Mouse (Mus musculus): ENCODE data around the gene Slit2. TPM values are rescaled to one million over a fixed set of nuclear protein-coding genes. Genes with fewer than 3 reads are reported as not detected.
"Not testable (repeated sequence)": the region's sequence is repeated elsewhere in the genome, so short reads cannot be mapped to it uniquely, and the experiment has no call there.

Gene Slit2
- polyA plus RNA-seq, 1 experiment: 26.2 TPM

DNA sequence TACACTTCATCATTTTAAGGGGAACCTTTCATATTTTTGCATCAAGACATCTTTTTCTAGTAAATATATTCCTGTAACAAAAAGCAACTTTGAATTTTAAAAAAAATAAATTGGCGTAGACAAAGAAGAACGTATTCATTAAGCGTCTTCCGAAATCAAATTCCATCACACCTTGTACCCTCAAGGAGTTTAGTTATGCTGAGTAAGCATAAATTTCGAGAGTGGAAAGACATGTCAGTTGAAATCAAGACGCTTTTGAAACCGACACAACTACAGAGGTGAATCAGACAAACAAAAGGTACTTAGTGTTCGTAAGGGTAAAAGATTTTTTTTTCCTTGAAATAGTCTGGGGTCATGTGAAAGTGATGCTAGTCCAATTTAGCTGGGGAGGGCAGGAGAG is 201.4 kb downstream of the Slit2 start:
- no peaks in the 10 kb centered on the region for H3K4me1 ChIP-seq (ENCODE audit: control insufficient read depth, insufficient read depth, low read length)
- 79% methylated on average over 8 of the region's 8 CpGs for WGBS
- H3K4me3 ChIP-seq (replicated peaks; ENCODE audit: extremely low read depth, low read depth, low read length): no peak overlapping the region
- DNase-seq: no peak
- TF ChIP-seq POLR2A (IDR thresholded peaks at IDR 0.05; ENCODE audit: borderline replicate concordance, extremely low read depth, low read depth, low read length) (no peak), CTCF (IDR thresholded peaks at IDR 0.05; ENCODE audit: insufficient read depth, low read length) (no peak)

DNA sequence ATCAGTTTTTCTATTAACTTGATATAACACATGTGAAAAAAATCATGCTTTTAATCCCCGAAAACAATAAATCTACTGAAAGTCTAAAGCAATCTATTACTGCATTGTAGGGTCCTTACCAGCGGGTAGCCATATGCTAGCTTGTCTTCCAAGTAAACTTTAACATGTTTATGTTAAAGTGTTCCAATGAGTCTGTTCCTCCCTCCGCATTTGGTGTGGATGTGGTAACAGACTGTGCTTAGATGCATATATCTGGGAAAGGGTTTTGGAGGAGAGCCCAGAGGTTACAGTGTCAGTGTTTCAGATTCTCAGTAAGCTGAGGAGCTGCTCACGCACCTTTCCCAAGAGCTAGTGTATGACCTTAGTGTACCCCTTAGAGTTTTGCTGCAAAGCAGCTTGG is 204.9 kb downstream of the Slit2 start:
- Histone ChIP-seq H3K4me1 (ENCODE audit: control insufficient read depth, insufficient read depth, low read length) (no peaks in the 10 kb centered on the region), H3K4me3 (replicated peaks; ENCODE audit: extremely low read depth, low read depth, low read length) (no peak overlapping the region)
- WGBS: 79% methylated on average over 4 of the region's 4 CpGs
- TF ChIP-seq CTCF (IDR thresholded peaks at IDR 0.05; ENCODE audit: insufficient read depth, low read length) (no peak), POLR2A (IDR thresholded peaks at IDR 0.05; ENCODE audit: borderline replicate concordance, extremely low read depth, low read depth, low read length) (no peak)
- no peak for DNase-seq

DNA sequence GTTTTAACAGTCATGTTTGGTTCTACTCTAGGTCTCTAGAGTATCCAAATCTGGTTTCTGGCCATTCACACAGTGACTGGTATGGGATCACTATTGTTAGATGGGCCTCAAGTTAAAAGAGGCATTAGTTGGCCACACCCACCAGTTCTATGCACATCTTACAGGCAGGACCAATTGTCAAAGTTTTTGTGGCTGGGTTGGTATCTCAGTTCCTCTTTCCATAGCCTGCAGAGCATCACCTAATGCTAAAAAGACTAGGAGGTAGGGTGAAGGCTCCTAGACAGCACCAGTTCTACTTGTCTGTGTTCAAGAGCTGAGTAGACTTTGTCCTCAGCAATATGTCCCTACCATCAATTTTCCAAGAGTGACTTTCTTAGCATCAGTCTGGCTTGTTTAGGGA is 216.4 kb downstream of the Slit2 start:
- no peak overlapping the region for H3K4me3 ChIP-seq (replicated peaks; ENCODE audit: extremely low read depth, low read depth, low read length)
- no peak for DNase-seq
- TF ChIP-seq POLR2A (IDR thresholded peaks at IDR 0.05; ENCODE audit: borderline replicate concordance, extremely low read depth, low read depth, low read length) (no peak), CTCF (IDR thresholded peaks at IDR 0.05; ENCODE audit: insufficient read depth, low read length) (no peak)
- H3K4me1 ChIP-seq (ENCODE audit: control insufficient read depth, insufficient read depth, low read length): no peaks in the 10 kb centered on the region

DNA sequence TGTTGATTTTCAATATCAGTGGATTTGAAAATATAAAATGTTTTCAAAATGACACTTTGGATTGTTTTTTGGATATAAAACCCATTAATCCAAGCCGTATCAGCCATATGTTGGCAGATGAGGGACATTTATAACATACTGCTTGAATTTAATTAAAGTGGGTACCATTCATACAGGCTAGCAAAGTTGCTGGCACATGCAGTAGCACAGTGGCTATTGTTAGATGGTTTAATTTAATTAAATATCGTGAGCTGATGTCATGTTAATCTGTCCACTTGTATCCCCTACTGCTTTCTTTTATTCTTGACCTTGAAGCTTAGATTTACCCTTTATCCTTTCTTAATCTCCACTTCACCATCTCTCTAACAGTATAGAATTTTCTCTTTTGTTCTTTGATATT is 232.3 kb downstream of the Slit2 start:
- Histone ChIP-seq H3K4me1 (ENCODE audit: control insufficient read depth, insufficient read depth, low read length) (no peaks in the 10 kb centered on the region), H3K4me3 (replicated peaks; ENCODE audit: extremely low read depth, low read depth, low read length) (no peak overlapping the region)
- TF ChIP-seq CTCF (IDR thresholded peaks at IDR 0.05; ENCODE audit: insufficient read depth, low read length): no peak
- TF ChIP-seq POLR2A (IDR thresholded peaks at IDR 0.05; ENCODE audit: borderline replicate concordance, extremely low read depth, low read depth, low read length): no peak
- WGBS: 89% methylated on average over 2 of the region's 2 CpGs
- no peak for DNase-seq

DNA sequence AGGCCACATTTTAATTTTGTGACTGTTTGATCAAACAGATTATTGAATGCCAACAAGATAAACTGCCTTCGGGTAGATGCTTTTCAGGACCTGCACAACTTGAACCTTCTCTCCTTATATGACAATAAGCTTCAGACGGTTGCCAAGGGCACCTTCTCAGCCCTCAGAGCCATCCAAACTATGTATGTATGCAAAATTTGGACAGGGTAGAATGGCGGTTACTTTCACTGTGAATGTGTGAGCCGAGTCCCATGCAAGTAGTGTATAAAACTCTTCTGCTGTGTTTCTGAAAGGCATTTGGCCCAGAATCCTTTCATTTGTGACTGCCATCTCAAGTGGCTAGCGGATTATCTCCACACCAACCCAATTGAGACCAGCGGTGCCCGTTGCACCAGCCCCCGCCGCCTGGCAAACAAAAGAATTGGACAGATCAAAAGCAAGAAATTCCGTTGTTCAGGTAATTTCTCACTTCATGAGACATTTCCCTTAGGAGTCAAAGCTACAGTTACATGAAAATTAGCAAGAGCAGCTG is 236.8 kb downstream of the Slit2 start:
- H3K4me1 ChIP-seq (ENCODE audit: control insufficient read depth, insufficient read depth, low read length): no peaks in the 10 kb centered on the region
- no peak overlapping the region for H3K4me3 ChIP-seq (replicated peaks; ENCODE audit: extremely low read depth, low read depth, low read length)
- WGBS: 86% methylated on average over 10 of the region's 10 CpGs
- TF ChIP-seq CTCF (IDR thresholded peaks at IDR 0.05; ENCODE audit: insufficient read depth, low read length) (no peak), POLR2A (IDR thresholded peaks at IDR 0.05; ENCODE audit: borderline replicate concordance, extremely low read depth, low read depth, low read length) (no peak)
- DNase-seq: no peak

DNA sequence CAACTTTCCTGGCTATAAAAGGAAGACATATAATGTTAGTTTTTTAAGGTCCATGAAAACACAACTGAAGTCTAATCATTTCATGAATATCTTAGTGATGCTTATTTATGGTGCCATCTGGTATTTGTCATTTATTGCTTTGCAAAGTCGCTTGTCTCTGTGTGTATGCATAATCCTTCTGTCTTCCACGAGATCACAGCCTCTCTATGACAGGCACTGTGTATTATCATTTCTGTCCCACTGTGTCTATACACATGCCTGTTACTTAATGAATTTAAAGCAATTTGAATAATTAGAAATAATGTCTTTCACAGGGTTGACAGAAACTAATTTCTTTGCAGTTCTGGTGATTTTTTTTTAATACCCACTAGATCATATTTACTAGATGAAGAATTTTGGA is 242.6 kb downstream of the Slit2 start:
- TF ChIP-seq CTCF (IDR thresholded peaks at IDR 0.05; ENCODE audit: insufficient read depth, low read length): no peak
- TF ChIP-seq POLR2A (IDR thresholded peaks at IDR 0.05; ENCODE audit: borderline replicate concordance, extremely low read depth, low read depth, low read length): no peak
- 64% methylated on average over 2 of the region's 2 CpGs for WGBS
- no peak for DNase-seq
- H3K4me1 ChIP-seq (ENCODE audit: control insufficient read depth, insufficient read depth, low read length): no peaks in the 10 kb centered on the region
- H3K4me3 ChIP-seq (replicated peaks; ENCODE audit: extremely low read depth, low read depth, low read length): no peak overlapping the region

DNA sequence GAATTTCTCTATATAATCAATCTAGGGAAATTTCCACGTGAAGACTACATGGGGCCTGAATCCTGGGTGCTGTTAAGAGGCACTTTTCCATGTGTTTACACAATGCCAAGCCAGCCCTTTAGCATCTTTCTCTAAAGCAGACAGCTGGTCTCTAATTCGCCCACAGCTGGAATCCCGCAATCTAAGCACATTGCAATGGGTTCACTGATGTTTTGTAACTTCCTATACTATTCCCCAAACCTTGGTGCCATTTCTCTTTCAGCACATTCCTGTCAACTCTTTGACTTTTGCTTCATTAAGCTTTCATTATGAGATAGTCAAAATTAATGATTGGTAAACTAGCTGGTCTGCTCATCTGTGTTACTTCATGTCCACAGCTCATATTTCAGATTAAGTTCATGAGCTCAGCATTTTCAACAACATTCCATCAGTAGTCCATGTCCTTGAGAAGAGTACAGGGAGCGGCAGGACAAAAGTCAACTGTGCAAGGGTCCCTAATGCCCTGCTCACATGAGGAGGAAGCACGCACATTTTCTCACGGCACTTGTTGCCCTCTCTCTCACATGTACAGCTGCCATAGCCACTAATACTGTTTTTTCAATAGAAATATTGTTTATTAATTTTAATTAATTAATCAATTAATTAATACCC is 247.6 kb downstream of the Slit2 start:
- no peak for TF ChIP-seq CTCF (IDR thresholded peaks at IDR 0.05; ENCODE audit: insufficient read depth, low read length)
- no peak for TF ChIP-seq POLR2A (IDR thresholded peaks at IDR 0.05; ENCODE audit: borderline replicate concordance, extremely low read depth, low read depth, low read length)
- no peaks in the 10 kb centered on the region for H3K4me1 ChIP-seq (ENCODE audit: control insufficient read depth, insufficient read depth, low read length)
- no peak for DNase-seq
- 69% methylated on average over 6 of the region's 6 CpGs for WGBS
- no peak overlapping the region for H3K4me3 ChIP-seq (replicated peaks; ENCODE audit: extremely low read depth, low read depth, low read length)

DNA sequence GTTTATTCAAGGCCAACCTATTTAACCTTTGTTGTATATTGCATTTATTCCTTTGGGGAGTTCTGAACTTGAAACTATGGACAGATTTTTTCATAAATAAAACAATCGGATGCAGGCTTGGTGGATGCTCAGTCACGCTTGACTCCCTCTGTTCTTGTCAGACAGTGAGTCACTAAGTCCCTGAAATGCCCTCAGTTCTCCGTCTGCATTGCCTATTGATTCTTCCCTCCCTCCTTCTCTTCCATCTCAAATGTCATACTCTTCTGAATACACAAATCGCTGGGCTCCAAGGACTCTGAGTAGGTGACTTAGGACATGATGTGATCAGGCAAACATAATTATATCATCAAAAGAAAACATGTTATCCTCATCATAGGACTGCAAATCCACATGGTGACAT is 251.8 kb downstream of the Slit2 start:
- no peaks in the 10 kb centered on the region for H3K4me1 ChIP-seq (ENCODE audit: control insufficient read depth, insufficient read depth, low read length)
- no peak overlapping the region for H3K4me3 ChIP-seq (replicated peaks; ENCODE audit: extremely low read depth, low read depth, low read length)
- no peak for DNase-seq
- TF ChIP-seq POLR2A (IDR thresholded peaks at IDR 0.05; ENCODE audit: borderline replicate concordance, extremely low read depth, low read depth, low read length): no peak
- TF ChIP-seq CTCF (IDR thresholded peaks at IDR 0.05; ENCODE audit: insufficient read depth, low read length): no peak
- WGBS: 57% methylated on average over 4 of the region's 4 CpGs

DNA sequence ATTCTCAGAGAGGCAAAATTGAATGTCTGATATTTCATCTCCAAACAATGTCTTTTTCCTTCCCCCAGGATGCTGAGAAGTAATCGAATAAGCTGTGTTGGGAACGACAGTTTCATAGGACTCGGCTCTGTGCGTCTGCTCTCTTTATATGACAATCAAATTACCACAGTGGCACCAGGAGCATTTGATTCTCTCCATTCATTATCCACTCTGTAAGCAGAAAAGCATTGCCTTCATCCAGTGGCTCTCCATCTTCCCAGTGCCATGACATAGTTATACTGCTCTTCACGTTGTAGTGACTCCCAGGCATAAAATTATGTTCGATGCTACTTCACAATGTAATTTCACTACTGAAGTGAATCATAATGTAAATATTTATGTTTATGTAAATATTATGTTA is 252.3 kb downstream of the Slit2 start:
- DNase-seq: no peak
- H3K4me3 ChIP-seq (replicated peaks; ENCODE audit: extremely low read depth, low read depth, low read length): no peak overlapping the region
- TF ChIP-seq CTCF (IDR thresholded peaks at IDR 0.05; ENCODE audit: insufficient read depth, low read length): no peak
- no peak for TF ChIP-seq POLR2A (IDR thresholded peaks at IDR 0.05; ENCODE audit: borderline replicate concordance, extremely low read depth, low read depth, low read length)
- no peaks in the 10 kb centered on the region for H3K4me1 ChIP-seq (ENCODE audit: control insufficient read depth, insufficient read depth, low read length)
- WGBS: 79% methylated on average over 6 of the region's 6 CpGs

DNA sequence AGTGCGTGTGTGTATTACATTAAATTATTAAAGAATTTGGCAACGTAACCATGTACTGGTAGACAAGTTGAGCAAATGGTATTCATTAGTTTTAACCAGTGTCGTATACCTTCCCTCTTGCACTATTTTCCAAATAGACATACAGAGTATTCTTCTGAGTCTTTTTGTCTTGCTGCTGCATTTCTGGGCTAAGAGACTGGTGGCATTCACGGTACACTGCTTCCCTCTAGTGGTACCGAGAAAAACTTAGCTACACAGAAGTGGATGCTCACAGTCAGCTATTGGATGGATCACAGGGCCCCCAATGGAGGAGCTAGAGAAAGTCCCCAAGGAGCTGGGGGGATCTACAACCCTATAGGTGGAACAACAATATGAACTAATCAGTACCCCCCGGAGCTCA is 257.8 kb downstream of the Slit2 start:
- H3K4me3 ChIP-seq (replicated peaks; ENCODE audit: extremely low read depth, low read depth, low read length); H3K4me1 ChIP-seq (ENCODE audit: control insufficient read depth, insufficient read depth, low read length); DNase-seq: not testable (repeated sequence)
- WGBS: 38% methylated on average over 6 of the region's 6 CpGs
